Mouse (Mus musculus): ENCODE data around the gene Rbpms2. TPM values are rescaled to one million over a fixed set of nuclear protein-coding genes. Genes with fewer than 3 reads are reported as not detected.

The Rbpms2 gene
- polyA plus RNA-seq, 1 experiment from 2014 or later: 20.4 TPM

GRCm38 (mm10) chr9:65703926-65704595, 74.6 kb downstream of the Rbpms2 start:
- Histone ChIP-seq H3K4me3 (replicated peaks; ENCODE audit: low read length) (no peak overlapping the region), H3K36me3 (ENCODE audit: control insufficient read depth, insufficient read depth, low read length) (peaks cover 7% of the 10 kb centered on the region), H3K9me3 (replicated peaks; ENCODE audit: control insufficient read depth, low read length) (no peaks in the 10 kb centered on the region), H3K27ac (ENCODE audit: low read length) (no peak overlapping the region), H3K27me3 (ENCODE audit: control insufficient read depth, insufficient read depth, low read length) (no peaks in the 10 kb centered on the region), H3K9ac (ENCODE audit: low read length) (no peak overlapping the region), H3K4me2 (ENCODE audit: low read depth, low read length) (no peak overlapping the region), H3K4me1 (ENCODE audit: control insufficient read depth, insufficient read depth, low read length) (no peaks in the 10 kb centered on the region)
- 88% methylated on average over 24 of the region's 24 CpGs for WGBS
- ATAC-seq (ENCODE audit: insufficient read depth, low FRiP score): no peak

Other genes starting within 250 kb of the Rbpms2 start
- 0.97 and 1.3 TPM in 2 replicates for gene Kbtbd13, start 238.0 kb upstream of the Rbpms2 start, polyA plus RNA-seq (2015; fragmentation: Nextera tagmentation; extraction: Ambion mirVana)
- 7.6 TPM in 2 replicates for gene Rasl12, start 231.1 kb upstream of the Rbpms2 start, polyA plus RNA-seq (2015; fragmentation: Nextera tagmentation; extraction: Ambion mirVana)
- gene Slc51b, start 206.7 kb upstream of the Rbpms2 start, polyA plus RNA-seq (2015; fragmentation: Nextera tagmentation; extraction: Ambion mirVana): 0.69 and 1.7 TPM in 2 replicates
- gene Mtfmt, start 193.9 kb upstream of the Rbpms2 start, polyA plus RNA-seq (2015; fragmentation: Nextera tagmentation; extraction: Ambion mirVana): 18.8 and 21.9 TPM in 2 replicates
- gene Spg21, start 168.7 kb upstream of the Rbpms2 start, polyA plus RNA-seq (2015; fragmentation: Nextera tagmentation; extraction: Ambion mirVana): 82.4 and 95.8 TPM in 2 replicates
- gene Ankdd1a, start 109.5 kb upstream of the Rbpms2 start, polyA plus RNA-seq (2015; fragmentation: Nextera tagmentation; extraction: Ambion mirVana): 0.19 and 0.65 TPM in 2 replicates
- gene Plekho2, start 49.6 kb upstream of the Rbpms2 start, polyA plus RNA-seq (2015; fragmentation: Nextera tagmentation; extraction: Ambion mirVana): 21.4 and 23.0 TPM in 2 replicates
- gene Pif1, start 42.5 kb upstream of the Rbpms2 start, polyA plus RNA-seq (2015; fragmentation: Nextera tagmentation; extraction: Ambion mirVana): 12.2 and 12.7 TPM in 2 replicates
- 200 and 218 TPM in 2 replicates for gene Oaz2, start 38.4 kb downstream of the Rbpms2 start, polyA plus RNA-seq (2015; fragmentation: Nextera tagmentation; extraction: Ambion mirVana)
- gene Zfp609, start 197.9 kb downstream of the Rbpms2 start, polyA plus RNA-seq (2015; fragmentation: Nextera tagmentation; extraction: Ambion mirVana): 3.8 and 5.0 TPM in 2 replicates

Measured in stomach, embryonic 16.5 days (tissue).